Mouse (Mus musculus) erythroblast, embryonic 14.5 days (primary cell): ENCODE data around the gene Tcp10c. TPM values are rescaled to one million over a fixed set of nuclear protein-coding genes. Genes with fewer than 3 reads are reported as not detected.
"Not testable (repeated sequence)": the region's sequence is repeated elsewhere in the genome, so short reads cannot be mapped to it uniquely, and the experiment has no call there.

Source experiments
- H3K27me3 ChIP-seq: 2 replicates; pipeline ENCODE4 v1.6.1; 2012; ENCODE audit warnings: inconsistent platforms; ENCODE audit not compliant: control insufficient read depth
- H3K36me3 ChIP-seq: 2 replicates; pipeline ENCODE4 v1.6.1; 2012; ENCODE audit warnings: mild to moderate bottlenecking, inconsistent platforms; ENCODE audit not compliant: control insufficient read depth
- H3K4me1 ChIP-seq: 2 replicates; pipeline ENCODE4 v1.6.1; 2012; ENCODE audit warnings: inconsistent platforms; ENCODE audit not compliant: control insufficient read depth
- H3K4me3 ChIP-seq: replicated peaks from 2 replicates; pipeline ENCODE3; 2012; ENCODE audit warnings: moderate library complexity, mild to moderate bottlenecking, inconsistent platforms
- H3K9me3 ChIP-seq: 2 replicates; pipeline ENCODE4 v1.6.1; 2012; ENCODE audit warnings: low read length, inconsistent platforms, mixed read lengths; ENCODE audit not compliant: control insufficient read depth
- polyA plus RNA-seq: library from polyadenylated mRNA; stranded (reverse); fragments of >175 nt; gene quantifications from 2 replicates; pipeline ENCODE4 v1.2.3, GENCODE M21; 2012

The Tcp10c gene
- not detected in 2 replicates for polyA plus RNA-seq

GRCm38 (mm10) chr17:13354521-13354920 is at the start of gene Tcp10c:
Tcp10c (plus strand) TSS chr17:13354572.
- H3K4me1 ChIP-seq, H3K9me3 ChIP-seq, H3K4me3 ChIP-seq, H3K36me3 ChIP-seq, H3K27me3 ChIP-seq: not testable (repeated sequence)

GRCm38 (mm10) chr17:13307852-13308251 is 46.5 kb upstream of the Tcp10c start:
- H3K9me3 ChIP-seq, H3K36me3 ChIP-seq, H3K4me1 ChIP-seq, H3K4me3 ChIP-seq, H3K27me3 ChIP-seq: not testable (repeated sequence)

- not testable (repeated sequence) for H3K4me1 ChIP-seq, H3K36me3 ChIP-seq, H3K27me3 ChIP-seq, H3K9me3 ChIP-seq, H3K4me3 ChIP-seq
Observed at GRCm38 (mm10) chr17:13308344-13308743, 46.0 kb upstream of the Tcp10c start.

GRCm38 (mm10) chr17:13308746-13309145 is 45.6 kb upstream of the Tcp10c start:
- not testable (repeated sequence) for H3K4me3 ChIP-seq, H3K4me1 ChIP-seq, H3K36me3 ChIP-seq, H3K27me3 ChIP-seq, H3K9me3 ChIP-seq

- not testable (repeated sequence) for H3K9me3 ChIP-seq, H3K4me3 ChIP-seq, H3K27me3 ChIP-seq, H3K4me1 ChIP-seq, H3K36me3 ChIP-seq
Observed at GRCm38 (mm10) chr17:13309182-13309631, 45.2 kb upstream of the Tcp10c start.

- not testable (repeated sequence) for H3K4me3 ChIP-seq, H3K4me1 ChIP-seq, H3K9me3 ChIP-seq, H3K36me3 ChIP-seq, H3K27me3 ChIP-seq
Observed at GRCm38 (mm10) chr17:13329967-13330366, 24.4 kb upstream of the Tcp10c start.

GRCm38 (mm10) chr17:13331179-13331578 is 23.2 kb upstream of the Tcp10c start:
- H3K9me3 ChIP-seq, H3K27me3 ChIP-seq, H3K36me3 ChIP-seq, H3K4me1 ChIP-seq, H3K4me3 ChIP-seq: not testable (repeated sequence)

- H3K27me3 ChIP-seq, H3K36me3 ChIP-seq, H3K4me1 ChIP-seq, H3K9me3 ChIP-seq, H3K4me3 ChIP-seq: not testable (repeated sequence)
Observed at GRCm38 (mm10) chr17:13332496-13332895, 21.9 kb upstream of the Tcp10c start.

GRCm38 (mm10) chr17:13336979-13337749 is 17.2 kb upstream of the Tcp10c start:
- H3K36me3 ChIP-seq, H3K4me1 ChIP-seq, H3K27me3 ChIP-seq, H3K4me3 ChIP-seq, H3K9me3 ChIP-seq: not testable (repeated sequence)

- not testable (repeated sequence) for H3K4me3 ChIP-seq, H3K9me3 ChIP-seq, H3K27me3 ChIP-seq, H3K36me3 ChIP-seq, H3K4me1 ChIP-seq
Observed at GRCm38 (mm10) chr17:13337931-13338330, 16.4 kb upstream of the Tcp10c start.

- H3K27me3 ChIP-seq, H3K36me3 ChIP-seq, H3K4me3 ChIP-seq, H3K9me3 ChIP-seq, H3K4me1 ChIP-seq: not testable (repeated sequence)
Observed at GRCm38 (mm10) chr17:13340071-13340470, 14.3 kb upstream of the Tcp10c start.

GRCm38 (mm10) chr17:13345923-13346322 is 8.4 kb upstream of the Tcp10c start:
- H3K4me3 ChIP-seq, H3K4me1 ChIP-seq, H3K36me3 ChIP-seq, H3K9me3 ChIP-seq, H3K27me3 ChIP-seq: not testable (repeated sequence)

- not testable (repeated sequence) for H3K4me3 ChIP-seq, H3K9me3 ChIP-seq, H3K27me3 ChIP-seq, H3K4me1 ChIP-seq, H3K36me3 ChIP-seq
Observed at GRCm38 (mm10) chr17:13349563-13349962, 4.8 kb upstream of the Tcp10c start.

- H3K9me3 ChIP-seq, H3K27me3 ChIP-seq, H3K4me1 ChIP-seq, H3K4me3 ChIP-seq, H3K36me3 ChIP-seq: not testable (repeated sequence)
Observed at GRCm38 (mm10) chr17:13353249-13353648, 1.1 kb upstream of the Tcp10c start.

GRCm38 (mm10) chr17:13362489-13362888 is 8.1 kb downstream of the Tcp10c start:
- not testable (repeated sequence) for H3K9me3 ChIP-seq, H3K27me3 ChIP-seq, H3K4me1 ChIP-seq, H3K36me3 ChIP-seq, H3K4me3 ChIP-seq
